Mouse (Mus musculus): ENCODE results near the gene Dpf3.

GRCm38 (mm10) chr12:83302320-83303153 lies 185.0 kb downstream of the Dpf3 start:
- TF ChIP-seq CTCF (IDR thresholded peaks at IDR 0.05; ENCODE audit: borderline replicate concordance, insufficient read depth, low read depth, low read length) (no peak), POLR2A (IDR thresholded peaks at IDR 0.05; ENCODE audit: borderline replicate concordance, insufficient read depth, low read length) (peak; percentile 17; the same call in 1 of the 2 replicates)

Data from cerebellum, adult 2 months (tissue).